Mouse (Mus musculus): ENCODE measurements around the gene Sh3d19. TPM values are rescaled to one million over a fixed set of nuclear protein-coding genes. Genes with fewer than 3 reads are reported as not detected.

The Sh3d19 gene
- polyA plus RNA-seq, 1 experiment: not detected

DNA sequence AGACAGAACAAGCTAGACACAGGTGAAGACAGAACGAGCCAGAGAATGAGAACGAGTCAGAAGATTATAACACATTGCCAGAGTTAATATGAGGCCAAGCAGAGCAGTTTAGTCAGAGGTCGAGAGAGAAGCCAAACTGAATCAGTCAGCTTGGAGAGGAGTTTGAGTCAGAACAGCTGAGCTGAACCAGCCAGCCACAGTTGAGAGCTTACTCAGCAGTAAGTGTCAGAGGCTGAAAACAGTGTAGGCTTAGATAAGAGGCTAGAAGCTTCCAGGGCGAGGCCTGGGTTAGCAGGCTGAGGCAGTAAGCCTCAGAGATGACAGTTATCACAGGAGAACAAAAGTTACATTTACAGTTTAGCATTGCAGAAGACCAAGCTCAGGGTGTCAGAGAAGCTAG, 137.7 kb downstream of the Sh3d19 start:
- Histone ChIP-seq H3K4me3 (ENCODE audit: insufficient read depth, low read depth, low read length) (no peak overlapping the region), H3K27ac (ENCODE audit: insufficient read depth, low read depth, low read length) (no peak overlapping the region), H3K4me1 (ENCODE audit: control insufficient read depth, insufficient read depth, low read length) (peaks cover 8% of the 10 kb centered on the region)
- TF ChIP-seq CTCF (IDR thresholded peaks at IDR 0.05; ENCODE audit: insufficient read depth, low read depth, low read length) (no peak), POLR2A (IDR thresholded peaks at IDR 0.05; ENCODE audit: insufficient read depth, low read depth, low read length) (no peak)
- WGBS: 88% methylated on average over 4 of the region's 4 CpGs

DNA sequence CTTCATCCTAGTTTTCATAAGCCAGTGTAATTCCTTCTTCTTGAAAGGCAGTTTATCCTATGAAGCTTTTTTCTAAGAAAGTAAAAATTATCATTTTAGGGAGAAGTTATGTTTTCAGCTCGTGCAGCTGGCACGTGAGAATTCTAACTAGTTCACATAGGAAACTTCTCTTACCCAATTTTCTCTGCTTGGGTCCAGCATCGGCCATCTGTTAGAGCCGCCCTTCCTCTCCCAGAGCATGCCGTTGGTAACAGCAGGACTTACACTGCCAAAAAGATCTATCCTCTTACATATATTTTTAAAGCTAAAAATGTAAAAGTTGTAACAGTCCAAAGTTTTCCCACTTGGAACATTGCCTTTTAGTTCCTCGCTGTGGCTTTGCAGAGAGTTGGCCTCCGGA, 138.2 kb downstream of the Sh3d19 start:
- Histone ChIP-seq H3K4me3 (ENCODE audit: insufficient read depth, low read depth, low read length) (no peak overlapping the region), H3K4me1 (ENCODE audit: control insufficient read depth, insufficient read depth, low read length) (peaks cover 8% of the 10 kb centered on the region), H3K27ac (ENCODE audit: insufficient read depth, low read depth, low read length) (no peak overlapping the region)
- TF ChIP-seq CTCF (IDR thresholded peaks at IDR 0.05; ENCODE audit: insufficient read depth, low read depth, low read length) (no peak), POLR2A (IDR thresholded peaks at IDR 0.05; ENCODE audit: insufficient read depth, low read depth, low read length) (no peak)
- WGBS: 92% methylated on average over 7 of the region's 7 CpGs

DNA sequence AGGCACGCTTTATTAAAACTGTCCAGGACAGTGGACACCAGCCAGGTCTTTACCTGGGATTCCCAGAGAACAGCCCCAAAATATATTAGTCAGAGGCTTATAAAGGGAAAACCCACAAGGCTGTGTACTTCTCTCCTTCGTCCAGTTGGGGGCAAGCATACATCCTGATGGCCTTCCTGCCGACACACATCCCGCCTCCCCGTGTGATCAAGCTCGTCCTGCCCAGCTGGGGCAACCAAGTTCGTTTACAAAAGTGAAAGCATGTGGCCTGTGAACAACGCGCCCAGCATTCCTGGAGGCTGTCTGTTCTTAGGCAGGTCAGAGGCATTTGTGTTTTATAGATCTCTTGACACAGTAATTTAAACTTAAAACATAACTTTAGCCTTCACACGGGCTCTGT, 139.2 kb downstream of the Sh3d19 start:
- WGBS: 57% methylated on average over 10 of the region's 10 CpGs
- no peak overlapping the region for H3K4me3 ChIP-seq (ENCODE audit: insufficient read depth, low read depth, low read length)
- H3K27ac ChIP-seq (ENCODE audit: insufficient read depth, low read depth, low read length): no peak overlapping the region
- no peak for TF ChIP-seq POLR2A (IDR thresholded peaks at IDR 0.05; ENCODE audit: insufficient read depth, low read depth, low read length)
- TF ChIP-seq CTCF (IDR thresholded peaks at IDR 0.05; ENCODE audit: insufficient read depth, low read depth, low read length): no peak
- H3K4me1 ChIP-seq (ENCODE audit: control insufficient read depth, insufficient read depth, low read length): peaks cover 8% of the 10 kb centered on the region

DNA sequence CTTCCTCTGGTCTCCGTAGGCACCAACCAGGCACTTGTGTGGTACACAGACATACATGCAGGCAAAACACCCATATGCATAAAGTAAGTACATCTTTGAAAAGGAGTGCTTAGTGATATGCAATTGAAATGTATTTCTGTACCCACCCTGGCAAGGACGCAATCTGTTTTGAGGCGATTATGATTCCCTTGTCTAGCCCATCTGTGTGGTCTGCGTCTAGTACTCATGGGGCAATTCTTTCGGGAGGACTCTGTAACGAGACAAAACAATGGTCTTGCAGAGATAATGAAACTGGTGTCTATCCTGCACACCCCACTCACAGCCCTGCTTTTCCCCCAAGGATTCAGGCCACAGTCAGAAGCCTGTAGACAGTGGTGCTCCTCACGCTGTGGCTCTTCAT, 141.9 kb downstream of the Sh3d19 start:
- Histone ChIP-seq H3K4me1 (ENCODE audit: control insufficient read depth, insufficient read depth, low read length) (0 out of 2 replicates have a peak, but pooled peaks cover 2% of the 10 kb centered on the region), H3K27ac (ENCODE audit: insufficient read depth, low read depth, low read length) (no peak overlapping the region), H3K4me3 (ENCODE audit: insufficient read depth, low read depth, low read length) (no peak overlapping the region)
- WGBS: 86% methylated on average over 7 of the region's 7 CpGs
- TF ChIP-seq CTCF (IDR thresholded peaks at IDR 0.05; ENCODE audit: insufficient read depth, low read depth, low read length): no peak
- no peak for TF ChIP-seq POLR2A (IDR thresholded peaks at IDR 0.05; ENCODE audit: insufficient read depth, low read depth, low read length)

DNA sequence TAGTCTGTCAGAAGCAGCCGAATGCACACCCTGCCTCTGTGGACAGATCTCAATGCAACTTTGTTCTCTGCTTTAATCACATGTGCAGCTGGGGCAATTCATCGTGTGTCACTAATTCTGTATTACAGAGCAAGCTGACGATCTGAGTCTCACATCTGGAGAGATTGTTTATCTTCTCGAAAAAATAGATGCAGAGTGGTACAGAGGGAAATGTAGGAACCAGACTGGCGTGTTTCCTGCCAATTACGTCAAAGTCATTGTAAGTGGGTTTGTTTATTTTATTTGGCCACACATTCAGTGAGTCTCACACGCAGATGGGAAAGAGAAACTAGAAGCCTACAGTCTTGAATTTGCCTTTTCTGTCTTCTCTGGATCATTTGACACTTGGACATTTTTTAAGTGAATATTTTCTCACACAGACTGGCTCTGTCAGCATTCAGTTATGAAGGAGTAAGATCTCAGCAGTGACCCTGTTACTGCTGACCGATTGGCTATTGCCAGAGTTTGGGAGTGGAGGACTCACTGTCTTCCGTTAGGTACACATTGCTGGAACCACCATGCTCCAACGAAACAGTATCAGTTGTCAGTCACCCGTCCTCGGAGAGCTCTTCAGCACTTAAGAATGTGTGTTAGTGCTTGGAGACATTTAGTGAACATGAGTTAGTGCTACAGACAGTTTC, 143.9 kb downstream of the Sh3d19 start:
- TF ChIP-seq POLR2A (IDR thresholded peaks at IDR 0.05; ENCODE audit: insufficient read depth, low read depth, low read length) (no peak), CTCF (IDR thresholded peaks at IDR 0.05; ENCODE audit: insufficient read depth, low read depth, low read length) (no peak)
- 0 out of 2 replicates have a peak overlapping the region, but pooled peaks have one; percentile 20 for H3K27ac ChIP-seq (ENCODE audit: insufficient read depth, low read depth, low read length)
- 51% methylated on average over 12 of the region's 12 CpGs for WGBS
- H3K4me3 ChIP-seq (ENCODE audit: insufficient read depth, low read depth, low read length): no peak overlapping the region
- H3K4me1 ChIP-seq (ENCODE audit: control insufficient read depth, insufficient read depth, low read length): 0 out of 2 replicates have a peak, but pooled peaks cover 2% of the 10 kb centered on the region

DNA sequence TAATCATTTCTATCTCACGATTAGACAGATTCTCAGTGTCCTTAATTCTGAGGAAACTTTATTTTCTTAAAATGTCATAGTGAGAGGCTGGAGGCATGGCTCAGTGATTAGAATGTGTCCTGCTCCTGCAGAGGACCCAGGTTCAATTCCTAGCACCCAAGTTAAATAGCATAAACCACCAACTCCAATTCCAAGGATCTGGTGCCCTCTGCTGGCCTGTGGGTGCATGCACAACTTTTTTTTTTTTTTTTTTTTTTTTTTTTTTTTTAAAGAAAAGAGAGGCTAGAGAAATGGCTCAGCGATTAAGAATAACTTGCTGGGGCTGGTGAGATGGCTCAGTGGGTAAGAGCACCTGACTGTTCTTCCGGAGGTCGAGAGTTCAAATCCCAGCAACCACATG, 146.0 kb downstream of the Sh3d19 start:
- no peaks in the 10 kb centered on the region for H3K4me1 ChIP-seq (ENCODE audit: control insufficient read depth, insufficient read depth, low read length)
- WGBS: 92% methylated on average over 4 of the region's 4 CpGs
- H3K27ac ChIP-seq (ENCODE audit: insufficient read depth, low read depth, low read length): no peak overlapping the region
- H3K4me3 ChIP-seq (ENCODE audit: insufficient read depth, low read depth, low read length): no peak overlapping the region
- no peak for TF ChIP-seq CTCF (IDR thresholded peaks at IDR 0.05; ENCODE audit: insufficient read depth, low read depth, low read length)
- no peak for TF ChIP-seq POLR2A (IDR thresholded peaks at IDR 0.05; ENCODE audit: insufficient read depth, low read depth, low read length)

DNA sequence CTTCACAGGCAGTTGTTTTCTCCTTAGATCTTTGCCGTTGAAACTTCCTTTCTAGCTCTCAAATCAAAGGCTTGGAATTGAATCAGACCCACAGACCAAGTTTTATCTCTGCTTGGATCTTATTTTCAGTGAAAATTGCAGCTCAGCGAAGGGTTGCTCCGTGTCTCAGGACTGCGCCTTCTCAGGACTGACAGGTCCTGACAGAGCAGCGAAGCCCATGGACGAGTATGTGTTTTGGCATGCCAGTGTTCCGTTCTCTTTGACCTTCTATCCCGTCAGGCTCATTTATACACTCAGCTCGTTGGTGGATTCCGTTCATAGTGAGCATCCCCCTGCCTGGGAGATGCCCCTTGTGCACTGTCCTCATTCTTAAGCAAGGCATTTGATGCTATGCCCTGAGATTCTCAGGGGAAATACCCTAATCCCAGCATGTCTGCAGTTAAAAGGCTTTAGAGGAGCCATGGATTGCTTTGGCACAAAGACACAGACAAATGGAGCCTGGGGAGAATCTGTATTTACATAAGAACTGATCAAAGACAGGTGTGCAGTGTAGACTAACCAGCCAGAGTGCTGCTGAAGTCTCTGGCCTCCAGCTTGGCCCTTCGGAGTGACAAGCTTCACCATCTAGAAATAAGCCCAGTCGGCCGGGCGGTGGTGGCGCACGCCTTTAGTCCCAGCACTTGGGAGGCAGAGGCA, 148.5 kb downstream of the Sh3d19 start:
- H3K4me1 ChIP-seq (ENCODE audit: control insufficient read depth, insufficient read depth, low read length): no peaks in the 10 kb centered on the region
- 89% methylated on average over 16 of the region's 16 CpGs for WGBS
- H3K27ac ChIP-seq (ENCODE audit: insufficient read depth, low read depth, low read length): no peak overlapping the region
- H3K4me3 ChIP-seq (ENCODE audit: insufficient read depth, low read depth, low read length): no peak overlapping the region
- TF ChIP-seq CTCF (IDR thresholded peaks at IDR 0.05; ENCODE audit: insufficient read depth, low read depth, low read length) (no peak), POLR2A (IDR thresholded peaks at IDR 0.05; ENCODE audit: insufficient read depth, low read depth, low read length) (no peak)

DNA sequence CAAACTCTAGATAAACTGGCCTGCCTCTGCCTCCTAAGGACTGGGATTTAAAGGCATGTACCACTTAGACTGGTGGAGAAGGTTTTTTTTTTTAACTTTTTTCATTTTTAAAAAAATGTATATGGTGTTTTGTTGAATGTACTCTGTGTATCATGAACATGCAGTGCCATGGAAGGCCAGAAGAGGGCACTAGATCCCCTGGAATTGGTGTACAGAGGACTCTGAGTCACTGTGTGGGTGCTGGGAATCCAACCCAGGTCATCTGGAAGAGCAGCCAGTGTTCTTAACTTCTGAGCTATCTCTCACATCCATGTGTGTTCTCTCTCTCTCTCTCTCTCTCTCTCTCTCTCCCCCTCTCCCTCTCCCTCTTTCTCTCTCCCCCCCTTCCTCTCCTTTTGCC, 151.2 kb downstream of the Sh3d19 start:
- Histone ChIP-seq H3K27ac (ENCODE audit: insufficient read depth, low read depth, low read length) (no peak overlapping the region), H3K4me1 (ENCODE audit: control insufficient read depth, insufficient read depth, low read length) (no peaks in the 10 kb centered on the region), H3K4me3 (ENCODE audit: insufficient read depth, low read depth, low read length) (no peak overlapping the region)
- TF ChIP-seq CTCF (IDR thresholded peaks at IDR 0.05; ENCODE audit: insufficient read depth, low read depth, low read length) (no peak), POLR2A (IDR thresholded peaks at IDR 0.05; ENCODE audit: insufficient read depth, low read depth, low read length) (no peak)

DNA sequence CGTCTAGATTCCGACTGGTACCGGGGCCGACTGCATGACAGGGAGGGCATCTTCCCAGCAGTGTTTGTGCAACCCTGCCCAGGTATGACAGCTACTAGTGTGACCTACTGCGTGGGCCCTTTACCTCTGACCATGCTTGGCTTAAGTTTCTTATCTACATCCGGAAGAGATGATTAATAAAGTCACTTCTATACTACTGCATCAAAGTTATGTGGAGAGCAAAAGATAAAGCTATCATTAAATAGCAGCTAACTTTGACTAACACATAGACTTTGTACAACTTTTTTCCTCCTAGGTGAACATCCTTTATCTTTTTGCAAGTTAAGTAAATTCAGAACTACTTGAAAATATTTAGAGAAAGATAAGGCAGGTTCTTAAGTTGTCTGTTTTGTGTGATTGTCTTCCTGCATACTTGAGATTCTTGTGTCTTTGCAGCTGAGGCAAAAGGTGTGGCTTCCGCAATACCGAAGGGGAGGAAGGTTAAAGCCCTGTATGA, 152.4 kb downstream of the Sh3d19 start:
- H3K27ac ChIP-seq (ENCODE audit: insufficient read depth, low read depth, low read length): no peak overlapping the region
- H3K4me3 ChIP-seq (ENCODE audit: insufficient read depth, low read depth, low read length): no peak overlapping the region
- 95% methylated on average over 8 of the region's 8 CpGs for WGBS
- TF ChIP-seq CTCF (IDR thresholded peaks at IDR 0.05; ENCODE audit: insufficient read depth, low read depth, low read length): no peak
- TF ChIP-seq POLR2A (IDR thresholded peaks at IDR 0.05; ENCODE audit: insufficient read depth, low read depth, low read length): no peak
- no peaks in the 10 kb centered on the region for H3K4me1 ChIP-seq (ENCODE audit: control insufficient read depth, insufficient read depth, low read length)
